Mouse (Mus musculus): ENCODE measurements at regions not wholly inside any gene's neighbourhood (a gene's known extent, or its start where the extent isn't known, plus 50 kb on each side); places are given as distances from the start of the nearest gene placed in this dataset.
A peak's percentile ranks its signal among the peaks of the same experiment; 100 is the strongest.

DNA sequence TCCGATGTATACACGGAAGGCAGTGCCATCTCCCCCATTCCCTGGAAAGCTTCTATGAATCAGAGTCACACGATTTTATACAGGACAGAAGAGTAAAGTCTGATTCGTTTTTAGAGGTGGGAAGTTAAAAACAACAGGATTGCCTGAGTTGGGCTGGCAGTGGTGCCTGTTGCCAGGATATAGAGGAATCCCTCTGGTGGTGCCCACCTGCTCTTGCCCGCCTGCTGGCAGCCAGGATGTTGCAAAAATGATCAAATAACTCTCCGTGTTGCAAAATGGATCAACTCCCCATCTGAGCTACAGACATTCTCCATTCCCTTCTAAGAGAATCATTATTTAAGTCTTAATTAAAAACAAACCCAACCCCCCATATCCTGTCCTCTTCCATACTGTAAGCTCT is 414.0 kb downstream of the Prdm2 start:
- no peaks in the 10 kb centered on the region for H3K9me3 ChIP-seq (ENCODE audit: control insufficient read depth)
- no peak for TF ChIP-seq CTCF (IDR thresholded peaks at IDR 0.05; ENCODE audit: low read depth)
- no peaks in the 10 kb centered on the region for H3K4me1 ChIP-seq (replicated peaks; ENCODE audit: control insufficient read depth, insufficient read depth, low read length)
- no peak overlapping the region for H3K4me2 ChIP-seq (replicated peaks; ENCODE audit: low read depth)
- no peak overlapping the region for H3K4me3 ChIP-seq (ENCODE audit: low read depth, low read length)
- no peak for ATAC-seq
- H3K27me3 ChIP-seq (replicated peaks; ENCODE audit: control insufficient read depth, insufficient read depth, low read length), result no peaks in the 10 kb centered on the region
- WGBS, result 66% methylated on average over 6 of the region's 6 CpGs
- H3K9ac ChIP-seq (ENCODE audit: low read depth, low read length), result no peak overlapping the region
- H3K36me3 ChIP-seq (ENCODE audit: control insufficient read depth, insufficient read depth), result no peaks in the 10 kb centered on the region
- no peak overlapping the region for H3K27ac ChIP-seq (ENCODE audit: low read depth, low read length)

DNA sequence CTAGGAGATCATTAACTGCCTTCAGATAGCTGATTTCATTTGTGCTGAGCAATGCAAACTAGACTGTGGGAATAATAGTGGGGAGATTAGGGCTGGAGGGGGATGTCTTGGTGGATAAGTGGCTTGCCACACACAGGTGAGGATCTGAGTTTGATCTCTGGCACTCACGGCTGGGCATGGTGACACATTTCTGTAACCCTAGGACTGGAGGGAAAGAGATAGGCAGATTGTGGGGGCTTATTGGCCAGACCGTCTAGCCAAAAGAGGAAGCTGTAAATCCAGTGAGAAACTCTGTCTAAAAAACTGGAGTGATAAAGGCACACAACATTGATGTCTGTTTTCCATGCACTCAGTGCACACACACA is 420.2 kb downstream of the Prdm2 start:
- TF ChIP-seq CTCF (IDR thresholded peaks at IDR 0.05; ENCODE audit: low read depth), result no peak
- no peak overlapping the region for H3K4me3 ChIP-seq (ENCODE audit: low read depth, low read length)
- no peak overlapping the region for H3K27ac ChIP-seq (ENCODE audit: low read depth, low read length)
- no peak overlapping the region for H3K4me2 ChIP-seq (replicated peaks; ENCODE audit: low read depth)
- H3K4me1 ChIP-seq (replicated peaks; ENCODE audit: control insufficient read depth, insufficient read depth, low read length), result no peaks in the 10 kb centered on the region
- H3K27me3 ChIP-seq (replicated peaks; ENCODE audit: control insufficient read depth, insufficient read depth, low read length), result no peaks in the 10 kb centered on the region
- 32% methylated on average over 2 of the region's 2 CpGs for WGBS
- 0 out of 2 replicates have a peak, but pooled peaks have one; percentile 16 for ATAC-seq
- H3K9me3 ChIP-seq (ENCODE audit: control insufficient read depth), result no peaks in the 10 kb centered on the region
- H3K9ac ChIP-seq (ENCODE audit: low read depth, low read length), result no peak overlapping the region
- no peaks in the 10 kb centered on the region for H3K36me3 ChIP-seq (ENCODE audit: control insufficient read depth, insufficient read depth)

GRCm38 (mm10) chr4:142791823-142792605 is 420.8 kb downstream of the Prdm2 start:
- H3K27ac ChIP-seq (ENCODE audit: low read depth, low read length), result no peak overlapping the region
- TF ChIP-seq CTCF (IDR thresholded peaks at IDR 0.05; ENCODE audit: low read depth), result no peak
- no peaks in the 10 kb centered on the region for H3K27me3 ChIP-seq (replicated peaks; ENCODE audit: control insufficient read depth, insufficient read depth, low read length)
- H3K4me2 ChIP-seq (replicated peaks; ENCODE audit: low read depth), result no peak overlapping the region
- no peaks in the 10 kb centered on the region for H3K9me3 ChIP-seq (ENCODE audit: control insufficient read depth)
- WGBS, result 63% methylated on average over 3 of the region's 3 CpGs
- no peak for ATAC-seq
- H3K4me3 ChIP-seq (ENCODE audit: low read depth, low read length), result no peak overlapping the region
- no peak overlapping the region for H3K9ac ChIP-seq (ENCODE audit: low read depth, low read length)
- no peaks in the 10 kb centered on the region for H3K4me1 ChIP-seq (replicated peaks; ENCODE audit: control insufficient read depth, insufficient read depth, low read length)
- H3K36me3 ChIP-seq (ENCODE audit: control insufficient read depth, insufficient read depth), result no peaks in the 10 kb centered on the region

DNA sequence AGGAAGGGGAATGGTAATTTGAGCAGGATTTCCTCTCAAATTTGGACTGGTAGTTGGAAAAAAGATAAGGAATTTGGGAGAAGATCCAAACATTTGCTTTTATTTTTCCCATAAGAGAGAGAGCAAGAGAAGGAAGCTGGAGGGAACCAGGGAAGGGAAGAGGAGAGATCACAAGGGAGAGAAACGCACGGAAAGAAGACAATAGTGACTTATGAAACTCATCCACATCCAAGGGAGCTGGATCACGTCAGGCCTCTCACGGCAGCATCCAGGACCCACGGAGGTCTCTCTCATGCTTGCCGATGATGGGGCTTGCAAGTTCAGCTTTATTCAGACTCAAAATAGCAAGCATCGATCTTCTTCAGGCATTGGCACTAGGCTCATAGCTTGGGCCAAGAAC is 423.7 kb downstream of the Prdm2 start:
- Histone ChIP-seq H3K27ac (ENCODE audit: low read depth, low read length) (no peak overlapping the region), H3K4me2 (replicated peaks; ENCODE audit: low read depth) (no peak overlapping the region), H3K9me3 (ENCODE audit: control insufficient read depth) (no peaks in the 10 kb centered on the region), H3K27me3 (replicated peaks; ENCODE audit: control insufficient read depth, insufficient read depth, low read length) (no peaks in the 10 kb centered on the region), H3K9ac (ENCODE audit: low read depth, low read length) (no peak overlapping the region), H3K4me3 (ENCODE audit: low read depth, low read length) (no peak overlapping the region), H3K36me3 (ENCODE audit: control insufficient read depth, insufficient read depth) (no peaks in the 10 kb centered on the region), H3K4me1 (replicated peaks; ENCODE audit: control insufficient read depth, insufficient read depth, low read length) (no peaks in the 10 kb centered on the region)
- no peak for TF ChIP-seq CTCF (IDR thresholded peaks at IDR 0.05; ENCODE audit: low read depth)
- no peak for ATAC-seq
- 81% methylated on average over 7 of the region's 7 CpGs for WGBS

DNA sequence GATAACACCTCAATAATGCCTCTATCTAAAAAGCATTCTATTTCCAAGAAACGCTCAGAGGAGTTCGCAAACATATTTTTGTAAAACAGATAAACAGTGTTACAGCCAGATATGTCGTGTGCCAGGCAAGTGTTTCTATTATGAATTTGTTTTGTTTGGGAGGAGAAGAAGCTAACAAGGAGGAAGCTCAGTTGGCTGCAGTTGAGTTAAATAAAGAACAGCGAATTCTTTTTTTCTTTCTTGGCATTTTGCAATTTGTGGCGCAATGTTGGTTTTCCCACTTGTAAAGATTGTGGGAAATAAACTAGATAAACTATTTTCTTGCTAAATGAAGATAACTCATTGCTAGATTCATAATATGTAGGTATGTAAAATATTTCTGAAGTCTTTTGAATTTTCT is 427.4 kb downstream of the Prdm2 start:
- Histone ChIP-seq H3K4me2 (replicated peaks; ENCODE audit: low read depth) (no peak overlapping the region), H3K4me1 (replicated peaks; ENCODE audit: control insufficient read depth, insufficient read depth, low read length) (no peaks in the 10 kb centered on the region), H3K9ac (ENCODE audit: low read depth, low read length) (no peak overlapping the region), H3K4me3 (ENCODE audit: low read depth, low read length) (no peak overlapping the region), H3K27me3 (replicated peaks; ENCODE audit: control insufficient read depth, insufficient read depth, low read length) (no peaks in the 10 kb centered on the region), H3K36me3 (ENCODE audit: control insufficient read depth, insufficient read depth) (no peaks in the 10 kb centered on the region), H3K9me3 (ENCODE audit: control insufficient read depth) (no peaks in the 10 kb centered on the region), H3K27ac (ENCODE audit: low read depth, low read length) (no peak overlapping the region)
- no peak for ATAC-seq
- no peak for TF ChIP-seq CTCF (IDR thresholded peaks at IDR 0.05; ENCODE audit: low read depth)
- 79% methylated on average over 5 of the region's 5 CpGs for WGBS

- no peak overlapping the region for H3K9ac ChIP-seq (ENCODE audit: low read depth, low read length)
- H3K27me3 ChIP-seq (replicated peaks; ENCODE audit: control insufficient read depth, insufficient read depth, low read length), result no peaks in the 10 kb centered on the region
- H3K27ac ChIP-seq (ENCODE audit: low read depth, low read length), result no peak overlapping the region
- H3K4me2 ChIP-seq (replicated peaks; ENCODE audit: low read depth), result no peak overlapping the region; the same call in 1 of the 2 replicates
- 29% methylated on average over 10 of the region's 10 CpGs for WGBS
- no peaks in the 10 kb centered on the region for H3K36me3 ChIP-seq (ENCODE audit: control insufficient read depth, insufficient read depth)
- H3K4me1 ChIP-seq (replicated peaks; ENCODE audit: control insufficient read depth, insufficient read depth, low read length), result peaks cover 7% of the 10 kb centered on the region; the same call in 1 of the 2 replicates
- TF ChIP-seq CTCF (IDR thresholded peaks at IDR 0.05; ENCODE audit: low read depth), result no peak
- peak; percentile 68 for ATAC-seq
- no peak overlapping the region for H3K4me3 ChIP-seq (ENCODE audit: low read depth, low read length)
- H3K9me3 ChIP-seq (ENCODE audit: control insufficient read depth), result no peaks in the 10 kb centered on the region
These were observed 435.9 kb downstream of the Prdm2 start for GRCm38 (mm10) chr4:142776711-142777411.
